Mouse (Mus musculus) brain, embryonic 18.5 days (tissue): ENCODE measurements around the gene Ticam1.
"Not testable (repeated sequence)": the region's sequence is repeated elsewhere in the genome, so short reads cannot be mapped to it uniquely, and the experiment has no call there.

Experiments used
- DNase-seq: peaks from one replicate; pipeline ENCODE4 v3.0.0-alpha.2; 2012; ENCODE audit warnings: low read depth, low spot score

The Ticam1 gene

GRCm38 (mm10) chr17:56264020-56264419 lies 12.6 kb downstream of the Ticam1 start:
- no peak for DNase-seq

- DNase-seq = no peak
Measured at GRCm38 (mm10) chr17:56262645-56263094, 13.9 kb downstream of the Ticam1 start.

- DNase-seq = no peak
Measured at GRCm38 (mm10) chr17:56261166-56261565, 15.4 kb downstream of the Ticam1 start.

- DNase-seq = no peak
Measured at GRCm38 (mm10) chr17:56259301-56260037, 17.1 kb downstream of the Ticam1 start.

GRCm38 (mm10) chr17:56258812-56259211 lies 17.8 kb downstream of the Ticam1 start:
- DNase-seq = not testable (repeated sequence)

- not testable (repeated sequence) for DNase-seq
Measured at GRCm38 (mm10) chr17:56258269-56258668, 18.3 kb downstream of the Ticam1 start.

- no peak for DNase-seq
Measured at GRCm38 (mm10) chr17:56257181-56257894, 19.2 kb downstream of the Ticam1 start.

- peak; percentile 99 for DNase-seq
Measured at GRCm38 (mm10) chr17:56256239-56256881, 20.2 kb downstream of the Ticam1 start, which contains the start of gene Fem1a. Gene Fem1a (plus strand): TSS chr17:56256810.

- peak; percentile 98 for DNase-seq
Measured at GRCm38 (mm10) chr17:56255863-56256238, 20.7 kb downstream of the Ticam1 start.

- DNase-seq = no peak
Measured at GRCm38 (mm10) chr17:56255429-56255828, 21.2 kb downstream of the Ticam1 start.

- no peak for DNase-seq
Measured at GRCm38 (mm10) chr17:56254695-56255094, 21.9 kb downstream of the Ticam1 start.

GRCm38 (mm10) chr17:56251136-56251829 lies 25.3 kb downstream of the Ticam1 start:
- DNase-seq = peak; percentile 68

- DNase-seq = no peak
Measured at GRCm38 (mm10) chr17:56245608-56246007, 31.0 kb downstream of the Ticam1 start.

- peak; percentile 66 for DNase-seq
Measured at GRCm38 (mm10) chr17:56241541-56242401, 34.8 kb downstream of the Ticam1 start.

GRCm38 (mm10) chr17:56233818-56234469 lies 42.6 kb downstream of the Ticam1 start:
- DNase-seq = peak; percentile 73

GRCm38 (mm10) chr17:56233389-56233788 lies 43.2 kb downstream of the Ticam1 start:
- no peak for DNase-seq

GRCm38 (mm10) chr17:56229943-56230342 lies 46.6 kb downstream of the Ticam1 start:
- no peak for DNase-seq

- no peak for DNase-seq
Measured at GRCm38 (mm10) chr17:56226566-56226965, 50.0 kb downstream of the Ticam1 start.

- no peak for DNase-seq
Measured at GRCm38 (mm10) chr17:56224916-56225315, 51.7 kb downstream of the Ticam1 start.

GRCm38 (mm10) chr17:56219805-56220204 lies 56.8 kb downstream of the Ticam1 start:
- DNase-seq = no peak
